Comparison of ENCODE assay signal across 8 mouse cellular contexts in genomic region chr11:57962382-57963285, GRCm38 (mm10). TPM values are rescaled to one million over a fixed set of nuclear protein-coding genes. Genes with fewer than 3 reads are reported as not detected.
DNase-seq lines count a peak whose midpoint lies in the region; ATAC-seq lines count a peak whose summit lies in the region.

No protein-coding gene starts in this region.

- H3K4me3 ChIP-seq in embryonic facial prominence, embryonic 11.5 days (ENCODE audit: low read depth, low read length), result peak overlapping the region; percentile 58
- H3K4me3 ChIP-seq in limb, embryonic 10.5 days, result peak overlapping the region; percentile 66
- peak overlapping the region; percentile 51 for H3K4me3 ChIP-seq in midbrain, embryonic 12.5 days

- H3K4me1 ChIP-seq in embryonic facial prominence, embryonic 11.5 days (ENCODE audit: control insufficient read depth, insufficient read depth, low read length), result no peaks in the 10 kb centered on the region
- peaks cover 12% of the 10 kb centered on the region for H3K4me1 ChIP-seq in limb, embryonic 10.5 days
- H3K4me1 ChIP-seq in midbrain, embryonic 12.5 days, result peaks cover 14% of the 10 kb centered on the region

- DNase-seq in 3134 (ENCODE audit: extremely low read depth, insufficient read length, low spot score), result peak; percentile 95
- peak; percentile 85 for DNase-seq in adrenal gland, postnatal 25 days
- peak; percentile 91 for DNase-seq in embryonic facial prominence, embryonic 11.5 days (ENCODE audit: low spot score)
- peak; percentile 99 for DNase-seq in heart, adult 11 months
- DNase-seq in kidney, adult 11 months, result peak; percentile 81
- DNase-seq in limb, embryonic 10.5 days (ENCODE audit: low spot score), result peak; percentile 88
- peak; percentile 54 for DNase-seq in skeletal muscle tissue, adult 2 months (ENCODE audit: low read depth, low spot score)

- no peaks in the 10 kb centered on the region for H3K9me3 ChIP-seq in embryonic facial prominence, embryonic 11.5 days (replicated peaks; ENCODE audit: control insufficient read depth, low read length)
- no peaks in the 10 kb centered on the region for H3K9me3 ChIP-seq in limb, embryonic 10.5 days (replicated peaks)
- no peaks in the 10 kb centered on the region for H3K9me3 ChIP-seq in midbrain, embryonic 12.5 days

- peak overlapping the region; percentile 82 for H3K9ac ChIP-seq in embryonic facial prominence, embryonic 11.5 days (replicated peaks; ENCODE audit: low read length)
- H3K9ac ChIP-seq in midbrain, embryonic 12.5 days (replicated peaks), result peak overlapping the region; percentile 78

- no peaks in the 10 kb centered on the region for H3K36me3 ChIP-seq in embryonic facial prominence, embryonic 11.5 days (replicated peaks; ENCODE audit: control insufficient read depth, insufficient read depth, low read depth, low read length)
- no peaks in the 10 kb centered on the region for H3K36me3 ChIP-seq in limb, embryonic 10.5 days
- H3K36me3 ChIP-seq in midbrain, embryonic 12.5 days, result no peaks in the 10 kb centered on the region

- H3K4me2 ChIP-seq in embryonic facial prominence, embryonic 11.5 days (ENCODE audit: low read depth, low read length), result peak overlapping the region; percentile 85
- peak overlapping the region; percentile 77 for H3K4me2 ChIP-seq in midbrain, embryonic 12.5 days (replicated peaks)

- peak; percentile 92 for ATAC-seq in embryonic facial prominence, embryonic 11.5 days (replicated peaks; ENCODE audit: insufficient number of reproducible peaks, low FRiP score, low TSS enrichment, low read depth)
- ATAC-seq in midbrain, embryonic 12.5 days (ENCODE audit: low FRiP score, low read depth), result peak; percentile 97

- H3K27me3 ChIP-seq in embryonic facial prominence, embryonic 11.5 days (ENCODE audit: control insufficient read depth, insufficient read depth, low read length), result no peaks in the 10 kb centered on the region
- H3K27me3 ChIP-seq in limb, embryonic 10.5 days (ENCODE audit: low read depth, poor library complexity, severe bottlenecking), result 0 out of 2 replicates have a peak, but pooled peaks cover 6% of the 10 kb centered on the region
- no peaks in the 10 kb centered on the region for H3K27me3 ChIP-seq in midbrain, embryonic 12.5 days

- 1% methylated on average over 40 of the region's 40 CpGs for WGBS in embryonic facial prominence, embryonic 11.5 days
- WGBS in limb, embryonic 10.5 days, result under 1% methylated on average over 40 of the region's 40 CpGs
- under 1% methylated on average over 40 of the region's 40 CpGs for WGBS in midbrain, embryonic 12.5 days

- peak overlapping the region; percentile 47; the same call in 1 of the 2 replicates for H3K27ac ChIP-seq in embryonic facial prominence, embryonic 11.5 days (replicated peaks; ENCODE audit: low read depth, low read length)
- peak overlapping the region; percentile 90 for H3K27ac ChIP-seq in limb, embryonic 10.5 days
- peak overlapping the region; percentile 90 for H3K27ac ChIP-seq in midbrain, embryonic 12.5 days (replicated peaks)

RNA-seq across cellular contexts. Expression of gene Larp1, which starts 46.2 kb away (rescaled TPM):
- 103 and 106 TPM in 2 replicates for total RNA-seq in adrenal gland, postnatal 25 days (2021)
- 14.7 and 15.2 TPM in 2 replicates for polyA plus RNA-seq in embryonic facial prominence, embryonic 11.5 days (2014; fragmentation: Nextera tagmentation; extraction: Ambion mirVana)
- polyA plus RNA-seq in limb, embryonic 10.5 days (2016; fragmentation: Nextera tagmentation; extraction: Ambion mirVana), result 20.0 and 22.6 TPM in 2 replicates
- 15.3 TPM in 2 replicates for polyA plus RNA-seq in midbrain, embryonic 12.5 days (2016; fragmentation: Nextera tagmentation; extraction: Ambion mirVana)

Comparison
In these comparisons a context has a peak if more than half of its experiments do, and no peak if none do; other contexts are left out.
1. Peak in every context shown above with its lines: DNase-seq, ATAC-seq, H3K4me3 ChIP-seq and H3K27ac ChIP-seq.